Mouse (Mus musculus) forebrain, embryonic 12.5 days (tissue): ENCODE data around the gene Kif1b. TPM values are rescaled to one million over a fixed set of nuclear protein-coding genes. Genes with fewer than 3 reads are reported as not detected.

Experiments used
- ATAC-seq: fragments of 200-750 bp; cut with Nextera tagmentation; 2 replicates; pipeline ENCODE4 v1.8.0; 2017; ENCODE audit warnings: moderate TSS enrichment; ENCODE audit not compliant: low FRiP score
- H3K27ac ChIP-seq: fragments of 300-500 bp; sonication (generic); 2 replicates; pipeline ENCODE4 v1.5.1; 2016; ENCODE audit warnings: mild to moderate bottlenecking
- H3K27me3 ChIP-seq: fragments of 300-500 bp; sonication (generic); 2 replicates; pipeline ENCODE4 v1.6.1; 2016; ENCODE audit warnings: mild to moderate bottlenecking
- H3K36me3 ChIP-seq: fragments of 300-500 bp; sonication (generic); replicated peaks from 2 replicates; pipeline ENCODE4 v1.6.1; 2016; ENCODE audit warnings: mild to moderate bottlenecking
- H3K4me1 ChIP-seq: fragments of 300-500 bp; sonication (generic); 2 replicates; pipeline ENCODE4 v1.6.1; 2016
- H3K4me2 ChIP-seq: fragments of 300-500 bp; sonication (generic); 2 replicates; pipeline ENCODE4 v1.6.1; 2016; ENCODE audit warnings: mild to moderate bottlenecking, moderate library complexity
- H3K4me3 ChIP-seq: fragments of 300-500 bp; sonication (generic); replicated peaks from 2 replicates; pipeline ENCODE4 v1.5.1; 2016; ENCODE audit warnings: mild to moderate bottlenecking
- H3K9ac ChIP-seq: fragments of 300-500 bp; sonication (generic); 2 replicates; pipeline ENCODE4 v1.6.1; 2016; ENCODE audit warnings: mild to moderate bottlenecking
- H3K9me3 ChIP-seq: fragments of 300-500 bp; sonication (generic); 2 replicates; pipeline ENCODE4 v1.6.1; 2016
- WGBS: fragments of 180-500 bp; shearing (Covaris S2); methylation state at CpG from one replicate; pipeline ENCODE4 v1.1.7; 2016; 5-methylcytosine and 5-hydroxymethylcytosine counted together
- polyA plus RNA-seq: library from polyadenylated mRNA; unstranded; fragments of >200 nt; fragmentation: Nextera tagmentation; extraction: Ambion mirVana; gene quantifications from 2 replicates; pipeline ENCODE4 v1.2.1, GENCODE M21; 2016

Gene Kif1b
- polyA plus RNA-seq, 1 experiment from 2014 or later = 123 TPM

- no peak for ATAC-seq
- peaks cover 89% of the 10 kb centered on the region for H3K36me3 ChIP-seq
- 93% methylated on average over 3 of the region's 3 CpGs for WGBS
Observed at GRCm38 (mm10) chr4:149202467-149202866, 105.0 kb downstream of the Kif1b start.

GRCm38 (mm10) chr4:149201110-149201509, 106.4 kb downstream of the Kif1b start:
- Histone ChIP-seq H3K4me2 (no peak overlapping the region), H3K4me3 (no peak overlapping the region), H3K9ac (no peak overlapping the region), H3K9me3 (no peaks in the 10 kb centered on the region), H3K27me3 (no peaks in the 10 kb centered on the region), H3K27ac (no peak overlapping the region), H3K4me1 (no peaks in the 10 kb centered on the region), H3K36me3 (peaks cover 88% of the 10 kb centered on the region)
- no peak for ATAC-seq
- 88% methylated on average over 4 of the region's 4 CpGs for WGBS

More at GRCm38 (mm10) chr4:149202467-149202866, 105.0 kb downstream of the Kif1b start:
- H3K9me3 ChIP-seq = no peaks in the 10 kb centered on the region
- H3K27ac ChIP-seq = no peak overlapping the region
- no peak overlapping the region for H3K4me2 ChIP-seq
- no peaks in the 10 kb centered on the region for H3K27me3 ChIP-seq
- H3K4me1 ChIP-seq = no peaks in the 10 kb centered on the region
- no peak overlapping the region for H3K9ac ChIP-seq
- H3K4me3 ChIP-seq = no peak overlapping the region

GRCm38 (mm10) chr4:149197180-149197579, 110.3 kb downstream of the Kif1b start:
- no peak overlapping the region for H3K4me2 ChIP-seq
- H3K36me3 ChIP-seq = peaks cover 86% of the 10 kb centered on the region
- WGBS = 83% methylated on average over 1 of the region's 1 CpGs
- no peaks in the 10 kb centered on the region for H3K27me3 ChIP-seq
- no peaks in the 10 kb centered on the region for H3K9me3 ChIP-seq
- ATAC-seq = no peak
- H3K4me3 ChIP-seq = no peak overlapping the region
- H3K9ac ChIP-seq = no peak overlapping the region
- H3K4me1 ChIP-seq = no peaks in the 10 kb centered on the region
- H3K27ac ChIP-seq = no peak overlapping the region

- peaks cover 91% of the 10 kb centered on the region for H3K36me3 ChIP-seq
Observed at GRCm38 (mm10) chr4:149191103-149191502, 116.4 kb downstream of the Kif1b start.

GRCm38 (mm10) chr4:149188563-149188962, 118.9 kb downstream of the Kif1b start:
- Histone ChIP-seq H3K4me3 (no peak overlapping the region), H3K36me3 (peaks cover 93% of the 10 kb centered on the region), H3K9me3 (no peaks in the 10 kb centered on the region), H3K4me2 (no peak overlapping the region), H3K9ac (no peak overlapping the region), H3K4me1 (no peaks in the 10 kb centered on the region), H3K27ac (no peak overlapping the region), H3K27me3 (no peaks in the 10 kb centered on the region)
- no peak for ATAC-seq
- 94% methylated on average over 2 of the region's 2 CpGs for WGBS

More at GRCm38 (mm10) chr4:149191103-149191502, 116.4 kb downstream of the Kif1b start:
- Histone ChIP-seq H3K27ac (no peak overlapping the region), H3K4me1 (no peaks in the 10 kb centered on the region), H3K9ac (no peak overlapping the region), H3K27me3 (no peaks in the 10 kb centered on the region), H3K9me3 (no peaks in the 10 kb centered on the region), H3K4me2 (no peak overlapping the region), H3K4me3 (no peak overlapping the region)
- WGBS = 93% methylated on average over 7 of the region's 7 CpGs
- ATAC-seq = no peak

GRCm38 (mm10) chr4:149182755-149183154, 124.7 kb downstream of the Kif1b start:
- H3K4me3 ChIP-seq = no peak overlapping the region
- WGBS = 51% methylated on average over 4 of the region's 4 CpGs
- H3K27ac ChIP-seq = no peak overlapping the region
- no peak overlapping the region for H3K9ac ChIP-seq
- H3K4me1 ChIP-seq = no peaks in the 10 kb centered on the region
- no peak for ATAC-seq
- H3K36me3 ChIP-seq = peaks cover 95% of the 10 kb centered on the region
- no peak overlapping the region for H3K4me2 ChIP-seq
- no peaks in the 10 kb centered on the region for H3K27me3 ChIP-seq
- H3K9me3 ChIP-seq = no peaks in the 10 kb centered on the region

GRCm38 (mm10) chr4:149182192-149182591, 125.3 kb downstream of the Kif1b start:
- H3K36me3 ChIP-seq = peaks cover 90% of the 10 kb centered on the region
- H3K4me1 ChIP-seq = no peaks in the 10 kb centered on the region
- H3K9me3 ChIP-seq = no peaks in the 10 kb centered on the region
- H3K4me2 ChIP-seq = no peak overlapping the region
- ATAC-seq = no peak
- H3K4me3 ChIP-seq = no peak overlapping the region
- H3K27ac ChIP-seq = no peak overlapping the region
- H3K9ac ChIP-seq = no peak overlapping the region
- no peaks in the 10 kb centered on the region for H3K27me3 ChIP-seq
- WGBS = 91% methylated on average over 7 of the region's 7 CpGs

GRCm38 (mm10) chr4:149179573-149179972, 127.9 kb downstream of the Kif1b start:
- H3K9me3 ChIP-seq = no peaks in the 10 kb centered on the region
- H3K9ac ChIP-seq = no peak overlapping the region
- H3K27me3 ChIP-seq = no peaks in the 10 kb centered on the region
- no peak overlapping the region for H3K4me2 ChIP-seq
- WGBS = 57% methylated on average over 4 of the region's 4 CpGs
- H3K36me3 ChIP-seq = peaks cover 83% of the 10 kb centered on the region
- no peaks in the 10 kb centered on the region for H3K4me1 ChIP-seq
- H3K27ac ChIP-seq = no peak overlapping the region
- no peak for ATAC-seq
- H3K4me3 ChIP-seq = no peak overlapping the region

- H3K9ac ChIP-seq = no peak overlapping the region
- H3K36me3 ChIP-seq = peaks cover 79% of the 10 kb centered on the region
- H3K27me3 ChIP-seq = no peaks in the 10 kb centered on the region
- no peak overlapping the region for H3K27ac ChIP-seq
- H3K4me3 ChIP-seq = no peak overlapping the region
- no peak for ATAC-seq
- H3K4me1 ChIP-seq = no peaks in the 10 kb centered on the region
- 90% methylated on average over 7 of the region's 7 CpGs for WGBS
- no peak overlapping the region for H3K4me2 ChIP-seq
- no peaks in the 10 kb centered on the region for H3K9me3 ChIP-seq
Observed at GRCm38 (mm10) chr4:149179160-149179559, 128.3 kb downstream of the Kif1b start.

GRCm38 (mm10) chr4:149178328-149178727, 129.2 kb downstream of the Kif1b start:
- no peaks in the 10 kb centered on the region for H3K27me3 ChIP-seq
- H3K9me3 ChIP-seq = no peaks in the 10 kb centered on the region
- H3K27ac ChIP-seq = no peak overlapping the region
- H3K4me1 ChIP-seq = 0 out of 2 replicates have a peak, but pooled peaks cover 5% of the 10 kb centered on the region
- no peak overlapping the region for H3K9ac ChIP-seq
- H3K4me3 ChIP-seq = no peak overlapping the region
- 85% methylated on average over 7 of the region's 7 CpGs for WGBS
- no peak for ATAC-seq
- H3K36me3 ChIP-seq = peaks cover 71% of the 10 kb centered on the region
- H3K4me2 ChIP-seq = no peak overlapping the region

GRCm38 (mm10) chr4:149177046-149177445, 130.4 kb downstream of the Kif1b start:
- Histone ChIP-seq H3K4me2 (no peak overlapping the region), H3K27ac (no peak overlapping the region), H3K4me1 (0 out of 2 replicates have a peak, but pooled peaks cover 6% of the 10 kb centered on the region), H3K36me3 (peaks cover 58% of the 10 kb centered on the region), H3K9ac (no peak overlapping the region), H3K27me3 (no peaks in the 10 kb centered on the region), H3K9me3 (no peaks in the 10 kb centered on the region), H3K4me3 (no peak overlapping the region)
- WGBS = 40% methylated on average over 5 of the region's 5 CpGs
- ATAC-seq = no peak

- ATAC-seq = no peak
- no peaks in the 10 kb centered on the region for H3K9me3 ChIP-seq
- no peak overlapping the region for H3K4me3 ChIP-seq
- H3K36me3 ChIP-seq = peaks cover 54% of the 10 kb centered on the region
- H3K4me2 ChIP-seq = no peak overlapping the region
- no peak overlapping the region for H3K9ac ChIP-seq
- no peaks in the 10 kb centered on the region for H3K27me3 ChIP-seq
- 0 out of 2 replicates have a peak, but pooled peaks cover 6% of the 10 kb centered on the region for H3K4me1 ChIP-seq
- no peak overlapping the region for H3K27ac ChIP-seq
- WGBS = 87% methylated on average over 6 of the region's 6 CpGs
Observed at GRCm38 (mm10) chr4:149176645-149177044, 130.8 kb downstream of the Kif1b start.

GRCm38 (mm10) chr4:149173661-149174060, 133.8 kb downstream of the Kif1b start:
- 93% methylated on average over 6 of the region's 6 CpGs for WGBS
- Histone ChIP-seq H3K4me2 (no peak overlapping the region), H3K4me1 (0 out of 2 replicates have a peak, but pooled peaks cover 6% of the 10 kb centered on the region), H3K27ac (0 out of 2 replicates have a peak overlapping the region, but pooled peaks have one; percentile 5), H3K9ac (no peak overlapping the region), H3K27me3 (no peaks in the 10 kb centered on the region), H3K36me3 (peaks cover 24% of the 10 kb centered on the region), H3K9me3 (no peaks in the 10 kb centered on the region), H3K4me3 (no peak overlapping the region)
- no peak for ATAC-seq
